In genomic region chr3:143054858-143055257, GRCm38 (mm10) we compare ENCODE assay signal across 19 mouse cellular contexts.
"Had no signal": no experiment of that assay in that cellular context is flagged by ENCODE, and none has a peak within 500 bp of the region (broad histone marks: within the 10 kb centered on the region; RNA-seq: fewer than 3 reads in every experiment).

No protein-coding gene starts in this region.

- H3K4me3 ChIP-seq: limb, embryonic 12.5 days; limb, embryonic 15.5 days; neural tube, embryonic 12.5 days; neural tube, embryonic 15.5 days; stomach, embryonic 15.5 days had no signal

- H3K27ac ChIP-seq: limb, embryonic 12.5 days; limb, embryonic 15.5 days; liver, embryonic 14.5 days; neural tube, embryonic 12.5 days; neural tube, embryonic 15.5 days; stomach, embryonic 15.5 days had no signal

- H3K27me3 ChIP-seq: limb, embryonic 12.5 days; limb, embryonic 15.5 days; neural tube, embryonic 12.5 days; neural tube, embryonic 15.5 days; stomach, embryonic 15.5 days had no signal

- DNase-seq: kidney, adult 18-20 months; kidney, adult 9 months; kidney, postnatal 14 days; kidney, postnatal 4 days; left cerebral cortex, postnatal 4 days; liver, postnatal 0 days; lung, postnatal 4 days; midbrain, embryonic 14.5 days; right cerebral cortex, postnatal 25 days; spleen, adult 18-20 months; thymus, postnatal 36 days had no signal

- H3K36me3 ChIP-seq: limb, embryonic 12.5 days; limb, embryonic 15.5 days; neural tube, embryonic 12.5 days; neural tube, embryonic 15.5 days; stomach, embryonic 15.5 days had no signal

- H3K9me3 ChIP-seq: limb, embryonic 12.5 days; limb, embryonic 15.5 days; neural tube, embryonic 12.5 days; neural tube, embryonic 15.5 days; stomach, embryonic 15.5 days had no signal

- H3K9ac ChIP-seq: limb, embryonic 12.5 days; limb, embryonic 15.5 days; liver, embryonic 14.5 days; liver, postnatal 0 days; neural tube, embryonic 12.5 days; neural tube, embryonic 15.5 days; stomach, embryonic 15.5 days had no signal

- H3K4me2 ChIP-seq: limb, embryonic 12.5 days; limb, embryonic 15.5 days; liver, embryonic 11.5 days; midbrain, embryonic 11.5 days; neural tube, embryonic 12.5 days; neural tube, embryonic 15.5 days; stomach, embryonic 15.5 days had no signal

- H3K4me1 ChIP-seq: limb, embryonic 15.5 days; neural tube, embryonic 12.5 days; neural tube, embryonic 15.5 days; stomach, embryonic 15.5 days had no signal

- ATAC-seq: liver, postnatal 0 days had no signal
